Mouse (Mus musculus): ENCODE measurements around the gene Ankrd13a.
"Not testable (repeated sequence)": the region's sequence is repeated elsewhere in the genome, so short reads cannot be mapped to it uniquely, and the experiment has no call there.

Ankrd13a gene

DNA sequence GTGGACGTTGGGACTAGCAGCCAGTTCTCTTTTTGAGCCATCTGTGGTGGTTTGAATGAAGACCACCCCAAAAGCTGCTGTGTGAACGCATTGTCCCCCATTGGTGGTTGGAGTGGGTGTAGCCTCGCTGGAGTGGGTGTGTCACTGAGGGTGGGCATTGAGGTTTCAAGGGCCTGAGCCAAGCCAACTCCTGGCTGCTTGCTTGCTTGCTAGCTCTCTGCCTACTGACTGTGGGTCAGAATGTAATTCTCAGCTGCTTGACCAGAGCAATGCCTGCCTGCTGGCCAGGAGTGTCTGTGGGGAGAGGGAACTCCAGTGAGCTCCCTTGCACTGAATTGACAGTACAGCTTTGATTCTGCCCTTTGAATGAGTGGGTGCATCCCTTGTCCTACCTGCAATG is 55.3 kb downstream of the Ankrd13a start:
- DNase-seq (ENCODE audit: low spot score), result no peak

DNA sequence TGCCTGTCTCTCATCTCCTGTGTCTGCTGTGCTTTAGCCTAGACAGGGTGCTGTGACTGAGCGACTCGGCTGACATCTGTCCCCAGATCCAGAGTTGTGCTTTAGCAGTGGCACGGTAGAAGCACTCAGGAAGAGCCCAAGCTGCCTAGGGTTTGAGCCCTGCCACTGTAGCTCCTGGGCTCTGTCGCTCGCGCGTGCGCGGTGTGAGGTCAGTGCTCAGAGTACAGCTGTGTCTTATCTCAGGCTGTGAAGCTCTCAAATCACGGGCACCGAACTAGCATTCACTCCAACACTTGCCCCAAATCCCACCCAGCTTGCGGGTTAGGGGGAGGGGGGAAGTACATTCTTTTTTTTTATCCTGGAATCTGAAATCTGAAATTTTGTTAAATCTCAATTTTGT is 62.4 kb downstream of the Ankrd13a start:
- DNase-seq (ENCODE audit: low spot score), result no peak

DNA sequence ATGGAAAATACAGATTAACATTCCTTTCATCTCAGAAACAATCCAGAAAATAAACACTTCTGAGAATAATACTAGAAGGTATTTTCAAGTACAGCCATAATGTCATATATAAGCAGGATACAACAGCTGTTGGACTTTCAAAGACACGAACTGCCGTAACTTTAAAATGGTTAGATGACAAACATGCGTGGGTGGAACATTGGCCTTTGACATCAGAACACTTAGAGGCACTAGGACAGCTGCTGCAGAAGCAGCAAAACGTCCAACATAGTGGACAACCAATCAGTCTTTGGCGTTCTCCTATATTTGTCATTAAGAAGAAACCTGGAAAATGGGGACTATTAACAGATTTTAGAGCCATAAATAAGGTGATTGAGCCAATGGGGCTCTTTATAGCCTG is 66.0 kb downstream of the Ankrd13a start:
- DNase-seq (ENCODE audit: low spot score), result not testable (repeated sequence)

DNA sequence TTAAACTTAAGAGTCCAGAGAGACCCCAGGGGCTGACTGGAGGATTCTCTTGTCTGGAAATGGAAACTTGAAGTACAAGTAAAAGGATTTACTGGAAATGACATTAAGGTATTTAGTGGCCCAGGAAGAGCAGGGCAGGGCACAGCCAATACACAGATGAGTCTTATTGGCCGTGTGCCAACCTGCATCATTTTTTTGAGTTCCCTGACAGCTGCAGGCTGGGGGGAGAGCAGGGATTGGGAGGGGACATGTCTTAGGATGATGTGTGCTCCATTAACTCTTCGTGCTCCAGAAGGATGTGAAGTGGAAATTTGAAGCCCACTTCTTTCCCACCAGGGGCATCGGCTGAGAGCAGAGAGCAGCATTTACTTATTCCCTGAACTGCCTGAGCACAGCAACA is 67.7 kb downstream of the Ankrd13a start:
- DNase-seq (ENCODE audit: low spot score), result not testable (repeated sequence)

DNA sequence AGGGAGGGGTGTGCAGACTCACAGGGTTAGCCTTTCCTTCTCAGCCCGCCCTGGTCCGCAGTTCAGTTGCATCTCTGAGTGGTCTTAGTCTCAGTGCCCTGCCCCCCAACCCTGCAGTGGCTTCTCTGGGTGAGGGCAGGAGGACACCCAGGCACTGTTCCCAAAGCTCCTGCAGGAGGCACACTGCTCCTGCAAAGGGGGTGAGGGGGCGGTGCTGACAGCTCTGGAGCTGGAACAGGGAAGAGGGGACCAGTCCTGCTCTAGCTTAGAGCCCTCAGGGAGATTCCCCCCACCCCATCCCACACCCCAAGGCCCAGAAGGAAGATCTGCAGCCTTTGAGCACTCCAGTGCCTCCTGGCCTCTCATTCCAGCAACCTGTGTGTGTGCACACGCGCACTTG is 68.2 kb downstream of the Ankrd13a start:
- no peak for DNase-seq (ENCODE audit: low spot score)

DNA sequence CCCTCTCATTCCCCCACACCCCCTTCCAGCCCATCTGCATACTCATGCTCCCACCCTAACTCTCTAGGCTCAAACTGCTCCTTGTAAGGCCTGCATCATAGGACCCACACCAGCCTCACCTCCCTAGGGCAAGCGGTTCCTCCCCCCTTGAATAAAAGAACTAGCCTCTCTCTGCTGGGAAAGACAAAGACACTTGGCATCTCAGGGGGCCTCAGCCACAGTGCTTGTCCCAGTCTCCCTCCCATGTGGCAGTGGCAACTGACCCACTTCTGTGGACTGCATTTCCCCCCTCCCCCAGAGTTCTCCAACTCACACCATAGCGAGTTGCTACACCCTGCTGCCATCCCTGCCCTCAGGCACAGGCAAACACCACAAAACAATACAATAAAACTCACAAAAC is 69.9 kb downstream of the Ankrd13a start:
- DNase-seq (ENCODE audit: low spot score), result not testable (repeated sequence)

DNA sequence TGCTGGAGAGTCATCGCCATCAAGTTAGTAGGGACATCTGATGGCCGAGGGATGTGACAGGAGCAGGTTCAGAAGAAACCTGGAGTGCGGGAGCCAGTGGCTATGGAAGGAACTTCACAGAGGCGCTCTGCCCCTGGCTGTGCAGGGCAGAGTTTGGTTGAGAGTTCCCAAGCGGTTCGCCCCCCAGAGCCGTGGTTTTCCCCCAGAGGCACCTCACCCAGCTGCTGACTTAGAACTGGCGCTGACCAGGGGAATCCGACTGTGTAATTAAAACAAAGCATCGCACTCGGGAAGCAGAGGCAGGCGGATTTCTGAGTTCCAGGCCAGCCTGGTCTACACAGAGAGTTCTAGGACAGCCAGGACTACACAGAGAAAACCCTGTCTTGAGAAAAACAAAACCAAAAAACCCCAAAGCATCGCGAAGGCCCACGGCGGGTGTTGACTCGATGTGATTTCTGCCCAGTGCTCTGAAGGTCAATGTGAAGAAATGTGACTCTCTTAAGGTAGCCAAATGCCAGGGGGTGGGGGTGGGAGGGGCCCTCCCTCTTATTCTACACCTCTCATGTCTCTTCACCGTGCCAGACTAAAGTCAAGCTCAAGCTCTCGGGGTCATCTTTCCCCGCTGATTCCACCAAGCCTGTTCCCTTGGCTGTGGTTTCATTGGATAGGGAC is 77.2 kb downstream of the Ankrd13a start:
- DNase-seq (ENCODE audit: low spot score), result no peak

DNA sequence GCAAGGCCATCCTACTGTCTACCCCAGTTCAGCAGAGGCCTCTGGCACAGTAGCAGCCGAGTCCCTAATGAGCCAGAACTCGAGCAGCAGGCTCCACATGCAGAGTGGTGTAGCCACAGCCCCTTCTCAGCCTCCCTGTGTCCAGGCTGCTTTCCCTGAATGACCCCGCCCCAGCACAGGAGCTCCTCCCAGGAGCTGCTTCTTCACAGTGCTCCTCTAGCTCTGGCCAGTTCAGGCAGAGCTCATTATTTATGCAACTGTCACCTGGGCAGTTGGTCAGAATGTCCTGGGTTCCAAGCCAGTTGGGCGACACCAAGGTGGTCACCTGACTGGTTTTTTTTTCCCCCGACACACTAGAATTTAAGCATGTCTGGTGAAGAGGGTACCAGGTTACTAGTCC is 78.9 kb downstream of the Ankrd13a start, which contains the start of gene 4930519G04Rik:
Gene 4930519G04Rik, plus strand, starts transcription at position 301 of the 400 bp plus-strand sequence.
- not testable (repeated sequence) for DNase-seq (ENCODE audit: low spot score)

All from adipocyte (in vitro differentiated cells).